Mouse (Mus musculus): Measurements from ENCODE around the gene Epb41l1. TPM values are rescaled to one million over a fixed set of nuclear protein-coding genes. Genes with fewer than 3 reads are reported as not detected.
"Not testable (repeated sequence)": the region's sequence is repeated elsewhere in the genome, so short reads cannot be mapped to it uniquely, and the experiment has no call there.

The Epb41l1 gene
- polyA plus RNA-seq (2016; fragmentation: Nextera tagmentation; extraction: Ambion mirVana): 2.5 and 2.6 TPM in 2 replicates

GRCm38 (mm10) chr2:156420694-156421380, at the start of gene Epb41l1:
Epb41l1 (plus strand) TSS chr2:156420909.
- 1% methylated on average over 62 of the region's 76 CpGs for WGBS
- ATAC-seq (ENCODE audit: insufficient number of reproducible peaks, insufficient read depth, low FRiP score, low TSS enrichment, low read depth): peak; percentile 71; the same call in 1 of the 2 replicates

GRCm38 (mm10) chr2:156376956-156377355, 43.8 kb upstream of the Epb41l1 start:
- Histone ChIP-seq H3K9me3 (no peaks in the 10 kb centered on the region), H3K36me3 (no peaks in the 10 kb centered on the region), H3K4me2 (no peak overlapping the region), H3K4me3 (replicated peaks) (no peak overlapping the region), H3K27ac (no peak overlapping the region), H3K27me3 (no peaks in the 10 kb centered on the region), H3K9ac (replicated peaks) (no peak overlapping the region), H3K4me1 (replicated peaks) (no peaks in the 10 kb centered on the region)
- 76% methylated on average over 7 of the region's 7 CpGs for WGBS
- ATAC-seq (ENCODE audit: insufficient number of reproducible peaks, insufficient read depth, low FRiP score, low TSS enrichment, low read depth): no peak

More at GRCm38 (mm10) chr2:156420694-156421380, at the start of gene Epb41l1:
- Histone ChIP-seq H3K9me3 (no peaks in the 10 kb centered on the region), H3K27me3 (peaks cover 78% of the 10 kb centered on the region), H3K36me3 (no peaks in the 10 kb centered on the region), H3K9ac (replicated peaks) (peak within 1 kb of the TSS; percentile 73), H3K4me1 (replicated peaks) (peaks cover 10% of the 10 kb centered on the region), H3K4me3 (replicated peaks) (peak within 1 kb of the TSS; percentile 65), H3K4me2 (peak within 1 kb of the TSS; percentile 96), H3K27ac (peak within 1 kb of the TSS; percentile 23; the same call in 1 of the 2 replicates)

GRCm38 (mm10) chr2:156379929-156380328, 40.8 kb upstream of the Epb41l1 start:
- Histone ChIP-seq H3K4me3 (replicated peaks) (no peak overlapping the region), H3K9ac (replicated peaks) (no peak overlapping the region), H3K27me3 (no peaks in the 10 kb centered on the region), H3K4me2 (no peak overlapping the region), H3K4me1 (replicated peaks) (no peaks in the 10 kb centered on the region), H3K9me3 (peaks cover 6% of the 10 kb centered on the region; the same call in 1 of the 2 replicates), H3K36me3 (no peaks in the 10 kb centered on the region), H3K27ac (no peak overlapping the region)
- no peak for ATAC-seq (ENCODE audit: insufficient number of reproducible peaks, insufficient read depth, low FRiP score, low TSS enrichment, low read depth)
- 84% methylated on average over 10 of the region's 10 CpGs for WGBS

- no peak for ATAC-seq (ENCODE audit: insufficient number of reproducible peaks, insufficient read depth, low FRiP score, low TSS enrichment, low read depth)
- H3K4me3 ChIP-seq (replicated peaks): no peak overlapping the region
- 78% methylated on average over 4 of the region's 4 CpGs for WGBS
- no peak overlapping the region for H3K27ac ChIP-seq
- no peak overlapping the region for H3K4me2 ChIP-seq
- peaks cover 6% of the 10 kb centered on the region; the same call in 1 of the 2 replicates for H3K9me3 ChIP-seq
- H3K9ac ChIP-seq (replicated peaks): no peak overlapping the region
- no peaks in the 10 kb centered on the region for H3K4me1 ChIP-seq (replicated peaks)
- H3K27me3 ChIP-seq: no peaks in the 10 kb centered on the region
- no peaks in the 10 kb centered on the region for H3K36me3 ChIP-seq
These were observed 39.4 kb upstream of the Epb41l1 start for GRCm38 (mm10) chr2:156381350-156381749.

- WGBS: 1% methylated on average over 26 of the region's 63 CpGs
- not testable (repeated sequence) for H3K4me1 ChIP-seq (replicated peaks); H3K27me3 ChIP-seq; H3K9me3 ChIP-seq; H3K36me3 ChIP-seq
- Histone ChIP-seq H3K27ac (peak overlapping the region; percentile 50; the same call in 1 of the 2 replicates), H3K4me3 (replicated peaks) (peak overlapping the region; percentile 40), H3K4me2 (peak overlapping the region; percentile 46), H3K9ac (replicated peaks) (0 out of 2 replicates have a peak overlapping the region, but pooled peaks have one; percentile 53)
- peak; percentile 80; the same call in 1 of the 2 replicates for ATAC-seq (ENCODE audit: insufficient number of reproducible peaks, insufficient read depth, low FRiP score, low TSS enrichment, low read depth)
These were observed 28.1 kb upstream of the Epb41l1 start for GRCm38 (mm10) chr2:156392461-156393154.

- peak; percentile 52; the same call in 1 of the 2 replicates for ATAC-seq (ENCODE audit: insufficient number of reproducible peaks, insufficient read depth, low FRiP score, low TSS enrichment, low read depth)
- H3K36me3 ChIP-seq: no peaks in the 10 kb centered on the region
- H3K9me3 ChIP-seq: no peaks in the 10 kb centered on the region
- H3K27me3 ChIP-seq: no peaks in the 10 kb centered on the region
- peak overlapping the region; percentile 50; the same call in 1 of the 2 replicates for H3K27ac ChIP-seq
- peak overlapping the region; percentile 40 for H3K4me3 ChIP-seq (replicated peaks)
- H3K9ac ChIP-seq (replicated peaks): no peak overlapping the region
- peak overlapping the region; percentile 46 for H3K4me2 ChIP-seq
- H3K4me1 ChIP-seq (replicated peaks): peaks cover 4% of the 10 kb centered on the region; the same call in 1 of the 2 replicates
- WGBS: 56% methylated on average over 5 of the region's 5 CpGs
These were observed 27.4 kb upstream of the Epb41l1 start for GRCm38 (mm10) chr2:156393155-156393828.

- 94% methylated on average over 4 of the region's 4 CpGs for WGBS
- Histone ChIP-seq H3K4me3 (replicated peaks) (no peak overlapping the region), H3K4me2 (no peak overlapping the region), H3K4me1 (replicated peaks) (peaks cover 4% of the 10 kb centered on the region; the same call in 1 of the 2 replicates), H3K9me3 (no peaks in the 10 kb centered on the region), H3K36me3 (no peaks in the 10 kb centered on the region), H3K9ac (replicated peaks) (no peak overlapping the region), H3K27ac (no peak overlapping the region), H3K27me3 (no peaks in the 10 kb centered on the region)
- ATAC-seq (ENCODE audit: insufficient number of reproducible peaks, insufficient read depth, low FRiP score, low TSS enrichment, low read depth): no peak
These were observed 26.4 kb upstream of the Epb41l1 start for GRCm38 (mm10) chr2:156394282-156394681.

GRCm38 (mm10) chr2:156396096-156396495, 24.6 kb upstream of the Epb41l1 start:
- Histone ChIP-seq H3K9ac (replicated peaks) (no peak overlapping the region), H3K27me3 (no peaks in the 10 kb centered on the region), H3K9me3 (no peaks in the 10 kb centered on the region), H3K27ac (no peak overlapping the region), H3K4me2 (no peak overlapping the region), H3K4me1 (replicated peaks) (peaks cover 8% of the 10 kb centered on the region), H3K36me3 (no peaks in the 10 kb centered on the region), H3K4me3 (replicated peaks) (no peak overlapping the region)
- WGBS: 76% methylated on average over 2 of the region's 2 CpGs
- no peak for ATAC-seq (ENCODE audit: insufficient number of reproducible peaks, insufficient read depth, low FRiP score, low TSS enrichment, low read depth)

- Histone ChIP-seq H3K4me1 (replicated peaks) (peaks cover 13% of the 10 kb centered on the region), H3K9me3 (no peaks in the 10 kb centered on the region), H3K27ac (no peak overlapping the region), H3K27me3 (no peaks in the 10 kb centered on the region), H3K4me3 (replicated peaks) (no peak overlapping the region), H3K36me3 (no peaks in the 10 kb centered on the region), H3K4me2 (no peak overlapping the region), H3K9ac (replicated peaks) (no peak overlapping the region)
- WGBS: 87% methylated on average over 7 of the region's 7 CpGs
- ATAC-seq (ENCODE audit: insufficient number of reproducible peaks, insufficient read depth, low FRiP score, low TSS enrichment, low read depth): no peak
These were observed 22.7 kb upstream of the Epb41l1 start for GRCm38 (mm10) chr2:156397988-156398387.

GRCm38 (mm10) chr2:156399485-156399884, 21.2 kb upstream of the Epb41l1 start:
- no peak overlapping the region for H3K9ac ChIP-seq (replicated peaks)
- H3K27ac ChIP-seq: no peak overlapping the region
- no peak overlapping the region for H3K4me3 ChIP-seq (replicated peaks)
- no peaks in the 10 kb centered on the region for H3K36me3 ChIP-seq
- H3K27me3 ChIP-seq: no peaks in the 10 kb centered on the region
- no peaks in the 10 kb centered on the region for H3K9me3 ChIP-seq
- H3K4me1 ChIP-seq (replicated peaks): peaks cover 9% of the 10 kb centered on the region
- ATAC-seq (ENCODE audit: insufficient number of reproducible peaks, insufficient read depth, low FRiP score, low TSS enrichment, low read depth): no peak
- no peak overlapping the region for H3K4me2 ChIP-seq
- WGBS: 77% methylated on average over 1 of the region's 1 CpGs

GRCm38 (mm10) chr2:156401331-156401730, 19.4 kb upstream of the Epb41l1 start:
- H3K9ac ChIP-seq (replicated peaks): peak overlapping the region; percentile 31; the same call in 1 of the 2 replicates
- peak overlapping the region; percentile 43 for H3K4me2 ChIP-seq

More at GRCm38 (mm10) chr2:156401331-156401730, 19.4 kb upstream of the Epb41l1 start:
- peaks cover 11% of the 10 kb centered on the region for H3K4me1 ChIP-seq (replicated peaks)
- 6% methylated on average over 9 of the region's 9 CpGs for WGBS
- no peaks in the 10 kb centered on the region for H3K9me3 ChIP-seq
- no peaks in the 10 kb centered on the region for H3K36me3 ChIP-seq
- H3K27me3 ChIP-seq: no peaks in the 10 kb centered on the region
- peak; percentile 63; the same call in 1 of the 2 replicates for ATAC-seq (ENCODE audit: insufficient number of reproducible peaks, insufficient read depth, low FRiP score, low TSS enrichment, low read depth)
- H3K27ac ChIP-seq: no peak overlapping the region
- H3K4me3 ChIP-seq (replicated peaks): no peak overlapping the region; the same call in 1 of the 2 replicates
